Mouse (Mus musculus): ENCODE measurements around the gene Gripap1. TPM values are rescaled to one million over a fixed set of nuclear protein-coding genes. Genes with fewer than 3 reads are reported as not detected.
A peak's percentile ranks its signal among the peaks of the same experiment; 100 is the strongest.

Gripap1 gene
- polyA plus RNA-seq, 1 experiment: 23.2 TPM

GRCm38 (mm10) chrX:7765281-7765670 is 24.3 kb upstream of the Gripap1 start:
- Histone ChIP-seq H3K4me3 (ENCODE audit: low read depth, low read length) (peak overlapping the region; percentile 14), H3K27ac (ENCODE audit: insufficient read depth, low read depth, low read length) (no peak overlapping the region), H3K27me3 (ENCODE audit: control insufficient read depth, insufficient read depth, low read length) (no peaks in the 10 kb centered on the region), H3K36me3 (ENCODE audit: control insufficient read depth, insufficient read depth, low read length) (peaks cover 31% of the 10 kb centered on the region), H3K4me1 (ENCODE audit: control insufficient read depth, insufficient read depth, insufficient read length, low read length) (peaks cover 2% of the 10 kb centered on the region; the same call in 1 of the 2 replicates)
- TF ChIP-seq POLR2A (IDR thresholded peaks at IDR 0.05; ENCODE audit: low read depth, low read length) (no peak), CTCF (IDR thresholded peaks at IDR 0.05; ENCODE audit: extremely low read depth, insufficient read length, insufficient replicate concordance, low read depth, low read length) (no peak)
- WGBS: 42% methylated on average over 13 of the region's 13 CpGs

GRCm38 (mm10) chrX:7765764-7766163 is 23.8 kb upstream of the Gripap1 start:
- H3K27me3 ChIP-seq (ENCODE audit: control insufficient read depth, insufficient read depth, low read length): no peaks in the 10 kb centered on the region
- peak overlapping the region; percentile 14 for H3K4me3 ChIP-seq (ENCODE audit: low read depth, low read length)
- no peak overlapping the region for H3K27ac ChIP-seq (ENCODE audit: insufficient read depth, low read depth, low read length)
- H3K4me1 ChIP-seq (ENCODE audit: control insufficient read depth, insufficient read depth, insufficient read length, low read length): peaks cover 2% of the 10 kb centered on the region; the same call in 1 of the 2 replicates
- WGBS: 30% methylated on average over 11 of the region's 11 CpGs
- peaks cover 33% of the 10 kb centered on the region for H3K36me3 ChIP-seq (ENCODE audit: control insufficient read depth, insufficient read depth, low read length)
- no peak for TF ChIP-seq CTCF (IDR thresholded peaks at IDR 0.05; ENCODE audit: extremely low read depth, insufficient read length, insufficient replicate concordance, low read depth, low read length)
- TF ChIP-seq POLR2A (IDR thresholded peaks at IDR 0.05; ENCODE audit: low read depth, low read length): no peak

- 0 out of 2 replicates have a peak, but pooled peaks cover 2% of the 10 kb centered on the region for H3K4me1 ChIP-seq (ENCODE audit: control insufficient read depth, insufficient read depth, insufficient read length, low read length)
- no peaks in the 10 kb centered on the region for H3K27me3 ChIP-seq (ENCODE audit: control insufficient read depth, insufficient read depth, low read length)
- no peak overlapping the region for H3K4me3 ChIP-seq (ENCODE audit: low read depth, low read length)
- no peak overlapping the region for H3K27ac ChIP-seq (ENCODE audit: insufficient read depth, low read depth, low read length)
- 91% methylated on average over 7 of the region's 7 CpGs for WGBS
- TF ChIP-seq CTCF (IDR thresholded peaks at IDR 0.05; ENCODE audit: extremely low read depth, insufficient read length, insufficient replicate concordance, low read depth, low read length) (no peak), POLR2A (IDR thresholded peaks at IDR 0.05; ENCODE audit: low read depth, low read length) (no peak)
- H3K36me3 ChIP-seq (ENCODE audit: control insufficient read depth, insufficient read depth, low read length): peaks cover 58% of the 10 kb centered on the region
Observed at GRCm38 (mm10) chrX:7769302-7770017, 20.1 kb upstream of the Gripap1 start.

- Histone ChIP-seq H3K27me3 (ENCODE audit: control insufficient read depth, insufficient read depth, low read length) (no peaks in the 10 kb centered on the region), H3K36me3 (ENCODE audit: control insufficient read depth, insufficient read depth, low read length) (peaks cover 43% of the 10 kb centered on the region), H3K4me3 (ENCODE audit: low read depth, low read length) (no peak overlapping the region), H3K27ac (ENCODE audit: insufficient read depth, low read depth, low read length) (no peak overlapping the region), H3K4me1 (ENCODE audit: control insufficient read depth, insufficient read depth, insufficient read length, low read length) (no peaks in the 10 kb centered on the region)
- no peak for TF ChIP-seq CTCF (IDR thresholded peaks at IDR 0.05; ENCODE audit: extremely low read depth, insufficient read length, insufficient replicate concordance, low read depth, low read length)
- TF ChIP-seq POLR2A (IDR thresholded peaks at IDR 0.05; ENCODE audit: low read depth, low read length): no peak
- 47% methylated on average over 2 of the region's 2 CpGs for WGBS
Observed at GRCm38 (mm10) chrX:7772766-7773165, 16.8 kb upstream of the Gripap1 start.

DNA sequence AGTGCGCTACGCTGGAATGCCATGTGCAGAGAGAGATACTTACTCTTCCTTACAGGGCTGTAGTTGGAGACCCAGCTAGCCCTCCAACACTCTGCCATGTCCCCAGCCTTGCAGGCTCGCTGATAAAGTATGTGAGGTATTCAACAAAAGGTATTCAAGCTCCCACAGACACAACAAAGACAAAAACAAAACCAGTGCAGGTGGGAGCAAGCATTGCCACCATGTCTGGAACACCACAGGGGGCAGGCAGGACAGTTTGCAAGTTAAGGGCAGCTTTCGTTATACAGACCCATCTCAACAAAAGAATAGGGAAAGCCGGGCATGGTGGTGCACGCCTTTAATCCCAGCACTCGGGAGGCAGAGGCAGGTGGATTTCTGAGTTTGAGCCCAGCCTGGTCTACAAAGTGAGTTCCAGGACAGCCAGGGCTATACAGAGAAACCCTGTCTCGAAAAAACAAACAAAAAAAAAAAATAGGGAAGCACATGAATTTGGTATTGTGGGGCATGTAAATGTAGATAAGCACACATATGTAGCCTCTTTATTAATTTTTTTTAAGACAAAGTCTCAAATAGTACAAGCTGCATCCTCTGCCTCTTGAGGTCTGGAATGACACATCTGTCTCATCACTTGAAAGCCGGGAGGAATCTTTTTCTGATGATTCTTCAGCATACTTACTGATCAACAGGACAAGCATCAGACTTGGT is 13.9 kb upstream of the Gripap1 start:
- Histone ChIP-seq H3K27me3 (ENCODE audit: control insufficient read depth, insufficient read depth, low read length) (no peaks in the 10 kb centered on the region), H3K36me3 (ENCODE audit: control insufficient read depth, insufficient read depth, low read length) (peaks cover 26% of the 10 kb centered on the region), H3K4me3 (ENCODE audit: low read depth, low read length) (no peak overlapping the region), H3K27ac (ENCODE audit: insufficient read depth, low read depth, low read length) (no peak overlapping the region), H3K4me1 (ENCODE audit: control insufficient read depth, insufficient read depth, insufficient read length, low read length) (no peaks in the 10 kb centered on the region)
- TF ChIP-seq CTCF (IDR thresholded peaks at IDR 0.05; ENCODE audit: extremely low read depth, insufficient read length, insufficient replicate concordance, low read depth, low read length) (no peak), POLR2A (IDR thresholded peaks at IDR 0.05; ENCODE audit: low read depth, low read length) (no peak)
- WGBS: 79% methylated on average over 9 of the region's 9 CpGs

DNA sequence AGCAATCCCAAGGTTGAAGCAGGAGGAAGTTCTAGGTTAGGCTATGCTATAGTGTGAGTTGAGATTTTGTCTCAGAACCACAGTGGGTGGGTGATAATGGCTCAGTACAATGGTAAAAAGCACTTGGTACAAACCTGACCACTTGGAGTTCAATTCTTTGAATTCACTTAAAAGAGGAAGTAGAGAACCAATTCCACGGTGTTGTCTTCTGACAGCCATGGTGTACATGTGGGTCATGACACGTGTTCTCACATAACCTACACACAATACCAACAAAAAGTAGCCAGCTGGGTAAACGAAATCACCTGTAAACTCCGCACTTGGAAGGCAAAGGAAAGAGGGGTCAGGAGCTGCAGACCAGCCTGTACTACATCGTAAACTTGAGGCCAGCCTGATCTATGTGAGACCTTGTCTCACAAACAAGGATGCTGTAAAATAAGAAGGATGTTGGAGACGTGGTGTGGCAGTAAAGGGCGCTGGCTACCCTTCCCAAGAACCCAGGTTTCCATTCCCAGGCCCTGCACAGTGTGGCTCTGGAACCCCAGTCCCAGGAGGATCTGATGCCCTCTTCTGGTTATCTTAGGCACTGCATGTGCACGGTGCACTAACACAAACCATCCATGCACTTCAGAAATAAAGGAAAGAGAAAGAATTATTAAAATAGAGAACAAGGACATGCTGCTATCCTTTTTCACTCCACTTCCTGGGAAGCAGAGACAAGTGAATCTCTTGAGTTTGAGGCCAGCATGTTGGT is 13.1 kb upstream of the Gripap1 start:
- Histone ChIP-seq H3K4me3 (ENCODE audit: low read depth, low read length) (no peak overlapping the region), H3K4me1 (ENCODE audit: control insufficient read depth, insufficient read depth, insufficient read length, low read length) (0 out of 2 replicates have a peak, but pooled peaks cover 2% of the 10 kb centered on the region), H3K27me3 (ENCODE audit: control insufficient read depth, insufficient read depth, low read length) (no peaks in the 10 kb centered on the region), H3K27ac (ENCODE audit: insufficient read depth, low read depth, low read length) (no peak overlapping the region), H3K36me3 (ENCODE audit: control insufficient read depth, insufficient read depth, low read length) (peaks cover 18% of the 10 kb centered on the region)
- 45% methylated on average over 8 of the region's 8 CpGs for WGBS
- TF ChIP-seq POLR2A (IDR thresholded peaks at IDR 0.05; ENCODE audit: low read depth, low read length) (no peak), CTCF (IDR thresholded peaks at IDR 0.05; ENCODE audit: extremely low read depth, insufficient read length, insufficient replicate concordance, low read depth, low read length) (peak; percentile 66; the same call in 1 of the 2 replicates)
